Mouse (Mus musculus) liver, postnatal 0 days (tissue): ENCODE measurements around the gene Ccdc33.

Source experiments
- CTCF ChIP-seq: sonication (generic); IDR thresholded peaks from 2 replicates; pipeline ENCODE4 v1.5.1; 2016; ENCODE audit warnings: antibody characterized with exemption, low read depth
- EP300 ChIP-seq: IDR thresholded peaks from 2 replicates; pipeline ENCODE4 v1.6.1; 2016; ENCODE audit warnings: antibody characterized with exemption, low read depth, mild to moderate bottlenecking

GRCm38 (mm10) chr9:58162173-58162572 lies 43.5 kb upstream of the Ccdc33 start:
- no peak for TF ChIP-seq CTCF
- TF ChIP-seq EP300 = no peak
